Mouse (Mus musculus) c-Kit-positive CD71-positive TER-119-negative erythroid progenitor cells, embryonic 14.5 days (primary cell): ENCODE results near the gene Upk1a.
A peak's percentile ranks its signal among the peaks of the same experiment; 100 is the strongest.

Experiments used
- DNase-seq: peaks from one replicate; pipeline ENCODE4 v3.0.0-alpha.2; 2013; ENCODE audit warnings: low read depth

Gene Upk1a

DNA sequence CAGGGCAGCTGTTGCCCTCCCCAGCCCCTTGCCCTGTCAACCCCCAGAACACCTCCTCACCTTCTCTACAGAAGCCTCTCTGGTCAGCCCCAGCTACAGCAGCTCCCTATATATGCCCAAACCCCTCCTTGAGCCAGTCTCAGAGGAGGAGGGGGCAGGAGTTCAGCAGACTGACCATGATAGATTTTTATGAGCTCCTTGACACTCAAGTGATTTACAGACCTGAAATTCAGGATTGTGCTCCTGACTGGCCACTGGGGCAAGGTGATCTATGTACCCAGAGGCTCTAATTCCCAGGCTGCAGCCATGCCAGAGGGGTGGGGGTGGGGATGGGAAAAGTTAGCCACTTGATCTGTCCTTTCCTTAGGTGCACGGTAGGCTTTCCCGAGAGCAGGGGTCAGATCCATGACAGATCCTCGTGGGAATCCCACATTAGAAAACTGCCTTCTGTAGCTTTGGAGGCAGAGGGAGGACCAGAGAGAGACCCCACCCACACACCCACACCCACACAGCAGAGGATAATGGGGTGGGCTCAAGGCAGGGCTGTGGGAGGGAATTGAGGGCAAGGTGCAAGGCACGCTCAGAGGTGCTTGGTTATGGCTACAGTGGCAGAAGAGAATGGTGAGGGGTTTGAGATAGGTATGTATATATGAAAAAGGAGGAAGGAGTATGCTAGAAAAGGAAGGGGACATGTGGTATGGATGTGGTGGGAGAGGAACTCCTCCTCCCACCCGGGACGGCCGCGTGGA lies at the start of gene Upk1a:
Gene Upk1a, minus strand, starts transcription at position 194 of the 749 bp plus-strand sequence.
- no peak for DNase-seq

DNA sequence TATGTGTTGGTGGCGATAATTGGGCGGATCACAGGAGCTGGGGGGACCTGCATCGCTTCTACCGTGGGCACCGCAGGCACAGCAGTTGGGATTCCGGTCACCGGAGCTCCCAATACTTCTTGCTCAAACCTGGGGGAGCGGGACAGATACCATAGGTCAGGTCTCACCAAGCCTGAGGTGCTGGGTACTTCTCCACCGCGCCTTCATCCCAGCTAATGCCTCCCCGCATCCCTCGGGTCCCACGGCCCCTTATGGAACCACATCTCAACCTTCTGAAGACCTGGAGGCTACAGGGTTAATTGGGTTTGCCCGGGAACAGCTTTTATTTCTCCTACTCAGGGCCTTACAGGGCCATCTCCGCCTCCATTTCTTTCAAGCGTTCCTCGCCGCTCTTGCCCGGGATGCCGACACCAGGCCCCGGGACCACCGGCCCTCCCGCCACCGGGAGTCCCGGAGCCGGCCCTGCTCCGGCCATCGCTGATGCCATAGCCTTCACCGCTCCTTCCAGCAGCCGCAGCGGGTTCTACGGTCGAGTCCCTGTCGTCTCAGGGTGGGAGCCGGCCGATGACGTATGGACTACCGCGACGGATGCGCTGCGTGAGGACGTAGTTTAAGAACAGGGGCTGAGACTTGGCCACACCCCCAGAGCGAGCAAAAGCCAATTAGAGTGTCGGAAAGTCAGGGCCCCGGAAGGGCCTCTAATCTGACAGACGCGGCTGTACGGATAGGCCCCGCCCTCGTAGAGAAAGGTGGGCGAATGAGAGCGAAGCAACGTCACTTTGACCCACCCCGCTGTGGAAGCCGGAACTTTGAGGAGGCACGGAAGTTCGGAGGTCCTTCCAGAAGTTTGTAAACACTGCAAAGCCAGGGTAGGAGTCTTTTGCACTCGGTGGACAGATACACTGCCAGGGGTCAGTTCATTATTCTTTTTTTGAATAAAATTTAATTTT lies 37.2 kb upstream of the Upk1a start, which contains the start of gene Rbm42:
Gene Rbm42, minus strand, starts transcription at position 727 of the 950 bp plus-strand sequence.
- peak; percentile 99 for DNase-seq

DNA sequence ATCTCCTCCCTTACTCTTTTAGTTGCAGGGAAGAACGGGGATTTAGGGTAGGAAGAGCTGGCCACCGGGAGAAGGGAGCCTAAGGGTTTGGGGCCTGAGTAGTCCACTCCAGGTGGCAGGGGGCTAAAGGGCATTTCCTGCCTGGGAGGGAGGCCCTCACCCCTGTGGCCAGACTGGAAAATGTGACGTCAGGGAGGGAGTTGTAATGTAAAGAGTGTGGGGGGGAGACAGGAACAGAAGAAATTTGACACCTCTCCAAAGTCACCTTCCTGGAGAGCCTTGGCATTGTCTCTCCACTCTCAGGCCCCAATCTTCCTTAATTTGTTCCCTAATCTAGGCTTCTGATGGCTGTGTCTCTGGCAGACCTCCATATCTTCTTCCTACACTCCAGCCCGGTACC lies 26.4 kb upstream of the Upk1a start:
- no peak for DNase-seq

DNA sequence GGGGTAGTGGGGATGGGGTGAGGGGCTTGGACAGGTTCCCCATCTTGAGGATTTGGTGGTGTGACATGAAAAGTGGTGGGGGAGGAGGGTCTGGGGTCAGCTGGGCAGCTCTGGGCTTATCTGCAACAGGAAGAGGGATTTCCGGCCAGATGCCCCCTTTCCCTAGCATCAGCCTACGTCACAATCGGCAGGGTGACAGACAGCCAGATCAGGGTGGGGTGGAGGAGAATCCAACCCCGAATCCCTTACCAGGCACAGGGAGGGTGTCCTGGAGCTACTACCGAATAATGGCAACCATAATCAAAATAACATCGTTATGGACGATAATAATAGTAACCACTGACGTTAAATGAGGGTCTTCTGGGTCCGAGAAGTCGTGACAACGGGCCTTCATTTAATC lies 23.7 kb upstream of the Upk1a start:
- no peak for DNase-seq

DNA sequence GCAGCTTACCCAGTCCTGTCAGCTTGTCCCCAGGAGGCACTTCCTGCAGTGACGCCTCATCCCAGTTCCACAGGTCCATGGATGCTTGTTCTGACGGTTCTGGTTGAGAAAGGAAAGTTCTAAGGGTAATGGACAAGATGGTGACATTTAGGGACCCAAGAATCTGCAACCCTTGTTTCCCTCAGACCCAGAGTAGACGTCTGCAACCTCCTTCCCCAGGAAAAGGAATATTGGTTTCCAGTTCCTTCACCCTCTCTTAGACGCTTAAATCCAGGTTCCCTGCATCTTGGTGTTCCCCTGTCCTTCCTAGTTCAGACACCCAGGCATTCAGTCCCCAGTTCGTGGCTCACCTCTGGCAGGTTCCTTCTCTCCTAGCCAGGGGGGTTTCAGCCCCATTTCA lies 23.1 kb upstream of the Upk1a start, which contains the start of gene Etv2:
Gene Etv2, minus strand, starts transcription at position 101 of the 400 bp plus-strand sequence.
- DNase-seq = no peak

DNA sequence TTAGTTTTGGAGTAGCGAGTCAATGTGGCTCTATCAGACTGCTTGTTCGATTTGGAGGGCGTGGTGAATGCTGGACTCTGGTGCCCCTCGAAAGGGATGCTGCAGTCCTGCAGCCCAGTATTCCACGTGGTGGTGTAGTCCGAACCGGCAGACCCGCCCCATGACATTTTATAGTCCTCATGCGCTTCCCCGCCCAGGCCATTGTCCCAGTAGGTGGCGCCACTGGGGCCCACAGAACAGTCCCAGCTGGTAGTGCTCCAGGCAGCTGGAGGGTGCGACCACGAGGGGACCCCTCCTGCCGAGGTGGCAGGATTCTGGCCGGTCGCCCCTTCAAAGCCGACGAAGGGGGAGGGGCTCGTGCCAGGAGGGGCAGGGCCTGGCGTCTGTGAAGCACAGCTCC lies 22.0 kb upstream of the Upk1a start:
- DNase-seq = peak; percentile 45

DNA sequence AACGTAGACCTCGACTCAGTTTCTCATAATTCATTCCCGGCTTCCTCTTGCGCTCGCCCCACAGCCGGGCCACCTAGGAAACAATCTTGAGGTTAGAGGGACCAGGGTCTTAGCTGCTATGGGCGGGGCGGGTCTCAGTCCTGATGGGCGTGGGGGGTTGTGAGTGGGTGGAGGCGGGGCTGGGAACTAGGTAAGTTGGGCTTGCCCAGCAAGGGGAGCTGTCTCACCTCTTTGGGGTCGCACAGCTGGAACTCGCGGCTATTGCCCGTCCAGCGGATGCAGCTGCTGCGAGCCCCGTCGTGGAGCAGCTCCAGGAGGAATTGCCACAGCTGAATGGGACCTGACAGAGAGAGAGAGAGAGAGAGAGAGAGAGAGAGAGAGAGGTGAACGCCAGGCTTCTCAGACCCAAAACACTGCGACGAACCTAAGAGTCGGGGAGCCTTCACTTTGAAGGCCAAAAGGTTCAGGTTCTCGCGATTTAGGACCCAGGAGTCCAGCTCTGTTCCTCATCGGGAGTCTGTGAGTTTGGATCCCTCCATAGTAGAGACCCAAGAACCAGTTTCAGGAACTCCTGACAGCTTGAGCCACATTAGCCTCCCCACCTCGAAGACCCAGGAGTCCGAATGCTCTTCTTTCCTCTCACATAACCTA lies 21.2 kb upstream of the Upk1a start:
- DNase-seq = no peak

DNA sequence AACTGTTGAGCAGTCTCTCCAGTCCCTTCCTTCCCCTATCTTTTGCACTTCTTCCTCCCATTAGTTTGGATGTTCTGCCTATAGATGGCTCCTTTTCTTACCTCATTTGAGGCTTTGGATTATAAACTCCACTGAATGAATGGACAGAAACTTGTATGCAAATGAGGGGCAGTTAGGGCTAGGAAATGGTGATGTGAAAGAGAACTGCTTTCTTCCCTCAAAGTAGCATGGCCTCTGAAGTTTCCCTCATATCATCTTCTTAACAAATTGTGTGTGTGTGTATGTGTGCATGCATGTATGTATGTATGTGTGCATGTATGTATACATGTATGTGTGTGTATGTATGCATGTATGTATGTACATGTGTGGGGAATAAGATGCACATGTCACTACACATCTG lies 16.4 kb upstream of the Upk1a start:
- DNase-seq = no peak

DNA sequence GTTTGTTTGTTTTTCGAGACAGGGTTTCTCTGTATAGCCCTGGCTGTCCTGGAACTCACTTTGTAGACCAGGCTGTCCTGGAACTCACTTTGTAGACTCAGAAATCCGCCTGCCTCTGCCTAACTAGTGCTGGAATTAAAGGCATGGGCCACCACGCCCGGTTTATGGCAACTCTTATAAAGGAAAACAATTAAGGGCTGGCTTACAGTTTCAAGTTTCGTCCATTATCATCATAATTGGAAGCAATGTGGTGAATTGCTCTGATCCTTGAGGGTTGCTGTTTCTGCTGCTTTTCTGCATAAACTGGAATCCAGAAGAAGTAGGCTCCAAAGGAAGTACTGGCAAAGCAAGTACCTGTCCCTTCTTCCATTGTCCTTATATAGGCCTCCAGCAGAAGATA lies 14.0 kb upstream of the Upk1a start:
- DNase-seq = no peak

DNA sequence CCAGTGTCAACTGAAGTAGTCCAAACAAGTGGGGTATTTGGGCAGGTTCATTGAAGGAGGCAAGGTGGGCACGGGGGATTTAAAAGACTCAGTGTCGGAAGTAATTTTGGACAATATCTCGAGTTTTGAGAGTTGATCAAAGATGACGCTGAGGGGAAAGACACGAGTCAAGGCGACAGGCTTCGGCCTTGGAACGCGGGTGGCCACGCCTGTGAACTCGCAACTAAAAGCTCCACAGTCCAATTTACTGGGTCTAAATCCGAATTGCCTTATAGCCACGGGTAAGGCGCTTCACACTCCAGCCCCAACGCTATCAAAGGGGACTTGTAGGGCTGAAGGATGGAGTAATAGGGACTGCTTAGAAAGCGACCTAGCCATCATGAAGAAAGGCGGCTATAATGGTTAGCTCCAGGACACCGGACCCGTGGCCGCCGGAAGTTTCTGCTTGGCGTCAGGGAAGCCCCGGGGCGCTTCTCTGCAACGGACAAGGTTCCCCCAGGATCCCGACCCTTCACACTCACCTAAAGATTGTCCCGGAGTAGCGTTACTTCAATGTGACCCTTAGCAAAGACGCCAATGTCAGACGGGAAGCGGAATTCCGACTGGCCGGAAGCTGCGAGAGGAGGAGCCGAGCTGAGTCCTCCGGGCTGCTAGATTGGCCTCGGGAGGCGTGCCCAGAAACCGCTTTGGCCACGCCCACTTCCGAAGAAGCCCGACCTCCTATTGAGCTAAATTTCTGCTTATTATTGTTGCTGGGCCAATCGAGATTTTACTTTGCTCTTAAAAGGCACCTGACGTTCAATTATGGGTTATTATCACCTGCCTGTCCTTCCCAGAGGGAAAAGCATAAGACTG lies 13.1 kb upstream of the Upk1a start, which contains the start of gene Cox6b1:
Gene Cox6b1, minus strand, starts transcription at position 622 of the 855 bp plus-strand sequence.
- peak; percentile 81 for DNase-seq

DNA sequence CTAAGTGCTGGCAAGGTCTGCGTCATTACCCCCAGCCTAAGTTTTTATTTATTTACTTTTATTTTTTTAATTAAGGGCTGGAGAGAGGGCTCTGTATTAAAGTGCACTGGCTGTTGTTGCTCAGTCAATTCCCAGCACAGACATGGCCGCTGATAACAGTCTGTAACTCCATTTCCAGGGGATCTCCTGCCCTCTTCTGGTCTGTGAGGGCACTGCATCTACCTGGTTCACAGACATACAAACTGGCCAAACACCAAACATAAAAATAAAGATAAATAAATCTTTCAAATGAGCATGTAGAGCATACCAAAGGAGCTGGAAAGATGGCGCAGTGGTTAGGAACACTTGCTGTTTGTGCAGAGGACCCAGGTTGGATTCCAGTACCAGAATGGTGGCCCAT lies 6.6 kb upstream of the Upk1a start:
- peak; percentile 38 for DNase-seq

DNA sequence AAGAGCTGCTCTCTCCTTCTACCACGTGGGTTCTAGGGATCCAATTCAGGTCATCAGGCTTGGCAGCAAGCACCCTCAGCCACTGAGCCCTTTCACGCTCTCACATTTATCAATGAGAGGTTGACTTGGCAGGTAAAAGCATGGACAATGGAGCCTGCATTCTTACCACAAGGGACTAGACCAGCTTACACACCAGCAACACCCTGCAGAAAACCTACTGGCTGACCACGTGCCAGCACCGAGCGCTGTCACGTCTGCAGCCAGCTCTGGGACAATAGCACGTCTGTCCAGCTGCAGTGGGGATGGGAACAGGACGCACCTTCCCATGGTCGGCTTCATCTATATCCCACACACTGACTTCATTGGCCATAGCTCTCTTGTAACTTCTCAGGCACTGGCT lies 6.0 kb upstream of the Upk1a start:
- no peak for DNase-seq

DNA sequence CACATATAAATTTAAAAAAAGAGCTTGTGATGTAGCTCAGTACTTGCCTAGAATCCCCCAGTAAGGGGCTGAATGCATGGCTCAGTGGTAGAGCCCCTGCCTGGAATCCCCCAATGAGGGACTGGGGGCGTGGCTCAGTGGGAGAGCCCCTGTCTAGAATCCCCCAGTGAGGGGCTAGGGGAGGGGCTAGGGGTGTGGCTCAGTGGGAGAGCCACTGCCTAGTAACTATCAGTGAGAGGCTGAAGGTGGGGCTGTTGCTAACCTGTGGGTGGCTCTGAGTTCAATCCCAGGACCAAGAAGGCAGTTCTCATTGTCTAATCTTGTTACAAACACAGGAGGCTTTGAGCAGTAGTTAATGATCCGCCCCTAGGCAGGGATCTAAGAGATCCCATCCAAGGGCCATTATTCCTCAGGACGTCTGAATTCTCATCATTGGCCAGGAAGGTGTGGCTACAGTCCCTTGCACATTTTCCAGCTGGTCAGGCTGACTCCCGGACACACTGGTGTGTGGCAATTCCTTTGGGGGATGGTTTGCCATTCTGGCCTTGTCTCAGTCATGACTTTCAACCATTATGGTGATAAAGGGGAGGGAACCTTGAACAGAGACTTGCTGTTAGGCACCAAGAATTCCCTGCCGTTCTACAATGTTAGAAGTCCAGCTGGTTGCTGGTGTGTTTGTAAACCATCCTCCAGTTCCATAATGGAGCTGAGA lies 2.6 kb upstream of the Upk1a start:
- DNase-seq = no peak

DNA sequence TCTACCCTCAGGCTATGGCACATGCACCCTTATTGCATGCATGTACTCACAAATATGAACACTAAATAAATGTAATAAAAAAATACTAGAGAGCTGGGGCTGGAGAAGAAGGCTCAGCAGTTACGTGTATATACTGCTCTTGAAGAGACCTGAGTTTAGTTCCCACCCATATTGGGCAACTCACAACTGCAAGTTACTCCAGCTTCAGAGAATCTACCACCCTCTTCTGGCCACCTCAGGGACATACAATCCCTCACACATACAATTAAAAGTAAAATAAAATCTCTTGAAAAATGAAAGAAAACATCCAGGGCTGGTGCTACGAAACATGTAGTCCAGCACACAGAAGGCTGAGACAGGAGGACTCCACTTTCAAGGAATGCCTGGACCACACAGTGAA lies 1.8 kb upstream of the Upk1a start:
- DNase-seq = no peak

DNA sequence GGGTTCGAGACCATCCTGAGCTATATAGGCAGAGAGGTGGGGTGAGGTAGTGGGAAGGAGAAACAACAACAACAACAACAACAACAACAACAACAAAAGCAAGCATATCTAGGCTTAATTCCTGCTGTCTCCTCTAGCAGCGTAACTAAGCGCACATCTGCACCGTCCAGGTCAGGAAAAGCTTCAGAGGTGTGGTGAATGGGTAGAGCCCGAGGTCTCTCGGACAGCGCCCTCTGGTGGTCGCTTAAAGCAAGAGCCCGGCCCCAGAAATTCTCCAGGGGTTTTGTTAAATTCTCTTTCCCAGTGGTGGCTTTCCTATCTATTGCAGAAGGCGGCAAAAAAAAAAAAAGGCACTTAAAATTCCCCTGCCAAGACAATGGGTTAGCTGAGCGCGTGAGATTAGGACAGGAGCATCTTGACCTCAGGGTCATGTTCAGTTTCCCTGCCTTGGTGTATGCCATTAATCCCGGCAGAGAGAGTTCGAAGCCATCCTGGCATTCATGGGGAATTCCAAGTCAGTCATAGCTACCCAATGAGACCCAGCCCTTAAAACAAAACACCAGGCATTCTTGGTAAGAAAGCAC lies 974 bp upstream of the Upk1a start:
- no peak for DNase-seq

DNA sequence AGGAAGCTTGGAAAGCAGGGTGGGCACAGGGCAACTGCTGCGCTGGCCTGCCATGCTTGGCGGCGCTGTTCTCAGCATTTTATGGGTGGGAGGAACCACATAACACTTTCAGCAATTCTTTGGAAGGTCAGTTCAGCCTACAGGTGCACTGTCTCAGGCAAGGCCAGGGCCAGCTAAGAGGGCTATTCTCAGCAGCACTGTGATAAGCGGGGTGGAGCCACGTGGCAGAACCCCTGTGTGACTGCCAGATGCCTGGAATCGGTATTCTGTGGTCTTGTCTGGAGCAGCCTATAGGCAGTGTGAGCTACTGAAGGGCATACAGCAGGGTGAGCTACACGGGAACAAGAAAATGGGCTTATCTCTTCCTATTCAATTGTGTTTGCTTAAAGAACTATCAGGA lies 2.6 kb downstream of the Upk1a start:
- no peak for DNase-seq

DNA sequence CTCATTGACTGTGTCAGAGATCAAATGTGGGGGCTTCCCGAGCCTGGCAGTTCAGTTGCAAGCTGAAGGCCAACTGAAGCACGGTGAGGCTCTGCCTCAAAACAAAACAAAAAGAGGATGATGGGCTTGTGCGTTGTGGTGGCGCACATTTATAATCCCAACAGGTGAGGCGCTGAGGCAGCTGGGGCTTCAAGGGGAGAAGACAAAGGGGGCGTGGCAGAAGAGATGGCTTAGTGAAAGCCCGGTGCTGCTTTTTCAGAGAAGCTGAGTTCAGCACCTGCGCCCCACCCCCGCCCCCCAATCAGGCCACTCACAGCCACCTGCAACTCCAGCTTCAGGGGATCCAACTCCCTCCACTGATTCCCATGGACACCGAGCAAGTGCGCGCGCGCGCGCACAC lies 4.2 kb downstream of the Upk1a start:
- DNase-seq = no peak

DNA sequence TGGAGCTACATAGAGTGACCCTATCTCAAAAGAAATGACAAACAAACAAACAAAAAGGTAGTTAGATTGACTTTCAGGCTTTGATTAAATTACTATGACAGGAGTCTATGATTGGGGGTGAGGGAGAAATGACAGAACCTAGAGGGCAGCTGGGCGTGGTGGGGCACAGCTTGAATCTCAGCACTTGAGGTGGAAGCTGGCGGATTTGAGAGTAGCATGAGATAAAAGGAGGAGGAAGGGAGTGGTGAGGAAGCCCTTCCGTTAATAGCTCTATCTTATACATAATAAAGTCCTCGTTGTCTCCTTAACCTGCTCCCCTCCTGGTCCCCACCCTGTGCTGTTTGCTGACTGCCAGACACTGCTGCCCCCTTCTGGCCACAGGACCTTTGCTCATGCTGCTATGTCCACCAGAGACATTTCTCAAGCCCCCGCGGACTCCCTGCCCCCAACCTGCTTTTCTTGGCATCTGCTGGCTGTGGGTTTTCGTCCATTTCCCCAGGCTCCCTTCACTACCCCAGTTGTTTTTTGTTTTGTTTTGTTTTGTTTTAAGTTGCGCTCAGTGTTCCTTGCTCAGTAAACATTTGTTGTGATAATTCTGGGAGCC lies 4.8 kb downstream of the Upk1a start:
- DNase-seq = no peak

DNA sequence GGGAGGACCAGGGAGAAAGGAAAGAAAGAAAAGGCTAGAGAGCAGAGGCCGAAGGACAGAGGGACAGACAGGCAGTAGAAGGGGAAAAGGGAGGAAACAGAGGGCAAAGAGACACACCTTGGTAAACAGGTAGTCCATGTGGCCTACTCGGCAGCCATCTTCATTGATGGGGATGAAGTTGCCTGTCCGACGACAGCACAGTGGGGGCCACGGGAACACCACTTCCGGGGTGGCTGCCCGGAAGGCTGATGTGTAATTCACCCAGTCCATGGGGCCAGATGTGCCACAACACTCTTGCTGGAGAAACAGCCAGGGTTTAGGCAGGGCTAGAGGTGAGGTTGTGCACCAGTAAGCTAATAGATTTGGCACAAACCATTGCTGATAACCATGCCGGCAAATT lies 7.7 kb downstream of the Upk1a start:
- no peak for DNase-seq

DNA sequence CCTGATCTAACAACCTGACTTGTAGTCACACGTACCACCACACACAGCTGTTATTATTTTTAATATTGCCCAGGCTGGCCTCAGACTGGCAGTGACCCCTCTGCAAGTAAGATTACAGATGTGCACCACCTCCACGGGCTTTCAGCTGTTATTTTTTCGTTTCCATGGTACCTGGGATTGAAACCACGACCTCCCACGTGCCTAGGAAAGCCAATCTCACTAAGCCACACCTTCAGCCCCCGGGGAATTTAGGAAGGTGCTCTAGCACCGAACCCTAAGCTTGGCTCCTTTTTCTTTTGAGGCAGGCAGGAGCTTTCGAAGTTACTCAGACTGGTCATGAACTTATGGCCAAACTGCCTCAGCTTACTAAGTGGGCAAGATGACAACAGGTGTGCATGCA lies 8.2 kb downstream of the Upk1a start:
- DNase-seq = no peak
